Mouse (Mus musculus) brown adipose tissue, adult 24 weeks (tissue): ENCODE results near the gene Osgep. TPM values are rescaled to one million over a fixed set of nuclear protein-coding genes. Genes with fewer than 3 reads are reported as not detected.
"Not testable (repeated sequence)": the region's sequence is repeated elsewhere in the genome, so short reads cannot be mapped to it uniquely, and the experiment has no call there.

Experiments
- H3K27ac ChIP-seq: fragments of 200-500 bp; replicated peaks from 2 replicates; pipeline ENCODE4 v1.5.1; 2012; ENCODE audit warnings: low read depth, mild to moderate bottlenecking, low read length
- H3K4me1 ChIP-seq: fragments of 200-500 bp; 2 replicates; pipeline ENCODE4 v1.6.1; 2012; ENCODE audit warnings: low read length, mixed read lengths; ENCODE audit not compliant: control insufficient read depth, insufficient read depth, insufficient read length
- H3K4me3 ChIP-seq: fragments of 200-500 bp; 2 replicates; pipeline ENCODE4 v1.5.1; 2012; ENCODE audit warnings: low read depth, mild to moderate bottlenecking, low read length, moderate library complexity; ENCODE audit not compliant: insufficient read depth
- polyA plus RNA-seq: library from polyadenylated mRNA; stranded (reverse); fragments of >200 nt; gene quantifications from 2 replicates; pipeline ENCODE4 v1.2.4, GENCODE M21; 2012; ENCODE audit not compliant: missing spikeins, insufficient read depth, insufficient read length

Osgep gene
- polyA plus RNA-seq, 1 experiment, result 59.2 TPM

DNA sequence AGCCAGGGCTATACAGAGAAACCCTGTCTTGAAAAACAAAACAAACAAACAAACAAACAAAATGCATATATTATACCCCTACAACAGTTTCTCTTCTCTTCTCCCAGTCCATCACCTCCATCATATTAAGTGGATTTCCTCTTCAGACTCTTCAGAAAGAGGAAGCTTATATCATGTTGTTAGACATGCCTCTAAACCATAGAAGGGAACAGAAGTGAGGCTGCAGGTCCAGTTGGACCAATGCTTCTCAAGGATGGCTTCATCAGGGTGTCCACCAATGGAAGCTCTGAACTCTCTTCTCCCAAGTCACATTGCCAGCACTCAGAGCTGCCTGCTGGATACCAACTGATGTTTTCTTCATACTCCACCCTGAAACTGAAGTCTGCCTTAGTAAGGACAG is 19.4 kb downstream of the Osgep start:
- H3K27ac ChIP-seq, H3K4me3 ChIP-seq, H3K4me1 ChIP-seq: not testable (repeated sequence)

GRCm38 (mm10) chr14:50904828-50905129 is 19.9 kb downstream of the Osgep start:
- H3K27ac ChIP-seq, result no peak overlapping the region
- no peak overlapping the region for H3K4me3 ChIP-seq
- no peaks in the 10 kb centered on the region for H3K4me1 ChIP-seq

GRCm38 (mm10) chr14:50903973-50904827 is 20.5 kb downstream of the Osgep start:
- peak overlapping the region; percentile 35 for H3K4me3 ChIP-seq
- H3K27ac ChIP-seq, result no peak overlapping the region
- no peaks in the 10 kb centered on the region for H3K4me1 ChIP-seq

- H3K4me3 ChIP-seq, result not testable (repeated sequence)
Measured at GRCm38 (mm10) chr14:50897992-50898391, 26.7 kb downstream of the Osgep start.

DNA sequence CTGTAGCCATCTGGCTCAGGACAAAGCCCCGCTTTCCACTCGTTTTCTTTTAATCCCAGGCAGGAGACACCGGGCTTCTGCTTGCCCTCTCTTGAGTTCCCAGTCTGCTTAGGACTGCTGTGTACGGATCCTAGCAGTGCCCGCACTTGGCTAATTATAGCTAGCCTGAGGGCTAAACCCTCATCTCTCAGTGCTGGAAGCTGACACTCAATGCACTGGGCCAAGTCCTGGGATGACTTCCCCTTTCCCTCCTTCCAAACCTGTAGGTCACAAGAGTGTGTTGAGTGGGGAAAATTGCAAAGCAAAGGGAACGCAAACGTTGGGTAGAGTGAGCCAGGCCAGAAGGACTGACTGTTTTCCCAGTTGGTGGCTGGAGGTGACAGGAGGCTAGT is 27.3 kb downstream of the Osgep start, which contains the start of gene Klhl33:
Gene Klhl33, minus strand, starts transcription at position 134 of the 392 bp plus-strand sequence.
- Histone ChIP-seq H3K4me3 (peak within 1 kb of the TSS; percentile 34), H3K27ac (peak within 1 kb of the TSS; percentile 56), H3K4me1 (0 out of 2 replicates have a peak, but pooled peaks cover 3% of the 10 kb centered on the region)

More at GRCm38 (mm10) chr14:50897992-50898391, 26.7 kb downstream of the Osgep start:
- not testable (repeated sequence) for H3K27ac ChIP-seq, H3K4me1 ChIP-seq

DNA sequence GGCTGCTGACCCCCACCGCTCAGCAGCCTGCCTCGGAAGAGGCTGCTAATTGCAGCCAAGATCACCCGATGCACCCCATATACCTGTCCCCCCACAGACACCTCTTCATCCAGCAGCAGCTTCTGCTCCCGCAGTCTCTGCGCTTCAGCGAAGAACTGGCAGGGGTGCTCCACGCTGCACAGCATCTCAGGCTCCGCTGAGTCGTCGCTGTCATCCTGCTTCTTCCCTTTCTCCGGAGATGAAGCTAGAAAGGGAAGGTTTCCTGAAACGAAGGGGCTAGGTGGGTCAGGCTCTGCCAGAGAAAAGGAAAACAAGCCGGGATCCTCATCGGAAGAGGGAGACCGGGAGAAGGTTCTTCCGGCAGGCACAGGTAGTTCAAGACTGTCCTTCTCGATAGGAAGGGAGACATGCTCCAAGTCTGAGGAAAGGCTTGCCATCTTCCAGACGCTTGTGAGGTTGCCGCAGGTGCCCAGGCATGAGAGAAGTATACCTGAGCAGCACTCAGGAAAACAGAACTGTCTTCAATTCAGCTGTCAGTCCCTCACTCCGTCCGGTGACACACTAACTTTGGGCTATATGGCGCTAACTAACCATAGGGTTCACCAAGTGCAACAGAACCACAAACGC is 27.8 kb downstream of the Osgep start:
- H3K4me1 ChIP-seq, result 0 out of 2 replicates have a peak, but pooled peaks cover 3% of the 10 kb centered on the region
- H3K4me3 ChIP-seq, result peak overlapping the region; percentile 34
- peak overlapping the region; percentile 56 for H3K27ac ChIP-seq

DNA sequence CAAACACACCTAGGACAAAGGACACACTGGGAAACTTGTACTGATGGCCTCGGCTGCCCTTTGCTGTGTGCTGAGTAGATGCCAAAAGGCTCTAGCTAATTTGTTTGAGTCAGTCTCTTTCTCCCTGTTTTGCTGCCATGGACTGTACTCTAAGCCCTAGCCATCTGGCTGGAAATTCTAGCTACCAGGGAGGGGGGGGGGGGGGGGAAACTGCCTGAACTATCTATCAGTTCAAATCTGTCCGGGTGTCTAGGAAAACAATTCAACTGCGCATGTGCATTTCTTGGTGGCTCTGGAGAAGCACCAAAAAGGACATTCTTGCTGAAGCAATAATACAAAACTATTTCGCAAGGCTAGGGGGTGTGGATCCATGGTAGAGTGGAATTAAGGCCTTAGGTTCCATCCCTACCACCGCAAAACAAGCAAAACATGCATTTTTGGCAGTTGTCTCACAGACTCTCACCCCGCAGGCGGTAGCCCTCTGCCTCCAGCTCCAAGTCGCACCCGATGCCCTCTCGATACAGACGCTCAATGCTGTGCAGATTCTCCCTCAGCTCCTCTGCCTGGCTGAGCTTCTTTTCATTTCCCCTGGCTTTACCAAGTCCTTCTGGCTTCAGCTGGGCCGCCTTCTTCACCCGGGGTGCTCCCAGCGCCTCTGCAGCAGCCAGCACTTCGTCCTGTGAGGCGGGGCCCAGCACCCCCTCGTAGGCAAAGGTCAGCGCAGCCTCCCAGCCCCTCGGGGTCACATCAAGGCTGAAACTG is 28.5 kb downstream of the Osgep start:
- Histone ChIP-seq H3K4me3 (peak overlapping the region; percentile 34), H3K27ac (peak overlapping the region; percentile 56), H3K4me1 (0 out of 2 replicates have a peak, but pooled peaks cover 3% of the 10 kb centered on the region)

GRCm38 (mm10) chr14:50895407-50895806 is 29.3 kb downstream of the Osgep start:
- peak overlapping the region; percentile 13; the same call in 1 of the 2 replicates for H3K27ac ChIP-seq
- no peak overlapping the region for H3K4me3 ChIP-seq
- 0 out of 2 replicates have a peak, but pooled peaks cover 3% of the 10 kb centered on the region for H3K4me1 ChIP-seq

DNA sequence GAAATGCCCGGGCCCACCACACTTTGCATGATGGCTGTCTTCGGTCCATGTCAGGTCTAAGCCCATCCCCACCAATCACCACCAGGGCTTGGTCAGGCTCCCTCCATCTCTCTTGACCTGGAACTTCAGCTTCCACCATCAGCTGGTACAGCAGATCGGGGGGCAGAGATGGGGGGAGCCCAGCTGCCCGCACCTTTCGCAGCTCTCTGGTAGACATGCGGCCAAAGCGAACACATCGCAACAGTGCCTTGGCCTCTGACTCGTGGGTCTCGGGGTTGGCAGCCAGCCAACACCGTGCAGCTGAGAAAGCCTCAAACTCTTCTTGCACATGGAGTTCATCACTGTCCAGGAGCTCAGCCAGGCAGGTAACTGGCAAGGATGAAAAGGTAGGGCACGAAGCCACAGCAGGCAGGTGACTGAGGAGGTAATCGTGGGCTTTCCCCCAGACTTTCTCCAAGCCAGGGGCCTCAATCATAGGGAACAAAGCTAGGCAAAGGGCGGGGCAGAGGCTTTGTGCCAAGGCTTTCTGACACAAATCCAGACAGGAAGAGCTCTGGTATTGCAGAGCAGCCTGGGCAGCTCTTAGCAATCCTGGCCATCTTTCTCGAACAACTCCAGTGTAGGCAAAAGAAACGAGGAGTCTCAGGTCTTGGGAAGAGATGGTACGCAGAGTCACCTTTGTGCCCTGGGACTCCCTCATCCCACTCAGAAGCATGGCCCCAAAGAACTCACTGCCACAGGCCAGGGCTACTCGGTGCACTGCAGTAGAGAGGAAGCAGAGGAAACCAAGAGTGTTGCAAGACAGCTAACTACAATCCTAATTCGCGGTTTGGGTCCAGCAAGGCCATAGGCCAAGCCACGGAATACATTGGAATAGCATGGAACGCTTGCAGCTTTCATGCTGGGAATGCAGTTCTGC is 31.9 kb downstream of the Osgep start:
- H3K27ac ChIP-seq, result no peak overlapping the region
- 0 out of 2 replicates have a peak, but pooled peaks cover 3% of the 10 kb centered on the region for H3K4me1 ChIP-seq
- H3K4me3 ChIP-seq, result no peak overlapping the region

DNA sequence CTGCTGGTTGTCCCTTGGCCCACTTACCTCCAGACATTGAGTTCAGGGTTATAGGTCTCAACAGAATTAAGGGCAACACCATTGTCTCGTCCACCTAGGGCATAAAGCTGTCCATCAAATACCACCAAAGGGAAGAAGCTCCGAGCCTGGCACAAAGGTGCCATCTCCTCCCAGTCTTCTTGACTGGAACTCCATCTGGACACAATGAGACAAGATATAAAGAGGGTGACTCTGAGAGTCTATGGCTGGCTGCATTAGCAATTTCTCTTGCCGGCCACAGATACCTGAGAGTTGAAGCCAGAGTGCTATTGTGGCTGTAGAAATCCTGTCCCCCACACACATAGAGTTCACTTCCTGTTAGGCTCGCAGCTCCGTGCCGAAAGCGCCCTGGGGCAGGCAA is 32.6 kb downstream of the Osgep start:
- H3K4me1 ChIP-seq, result 0 out of 2 replicates have a peak, but pooled peaks cover 3% of the 10 kb centered on the region
- H3K27ac ChIP-seq, result no peak overlapping the region
- no peak overlapping the region for H3K4me3 ChIP-seq

GRCm38 (mm10) chr14:50891621-50892020 is 33.1 kb downstream of the Osgep start:
- Histone ChIP-seq H3K27ac (no peak overlapping the region), H3K4me3 (no peak overlapping the region), H3K4me1 (0 out of 2 replicates have a peak, but pooled peaks cover 3% of the 10 kb centered on the region)

GRCm38 (mm10) chr14:50876236-50876950 is 48.3 kb downstream of the Osgep start:
- H3K4me1 ChIP-seq, result no peaks in the 10 kb centered on the region
- no peak overlapping the region; the same call in 1 of the 2 replicates for H3K27ac ChIP-seq
- no peak overlapping the region for H3K4me3 ChIP-seq

GRCm38 (mm10) chr14:50875591-50876230 is 49.0 kb downstream of the Osgep start:
- no peaks in the 10 kb centered on the region for H3K4me1 ChIP-seq
- peak overlapping the region; percentile 6; the same call in 1 of the 2 replicates for H3K27ac ChIP-seq
- no peak overlapping the region for H3K4me3 ChIP-seq
